Mouse (Mus musculus): ENCODE measurements around the gene Trim67.

DNA sequence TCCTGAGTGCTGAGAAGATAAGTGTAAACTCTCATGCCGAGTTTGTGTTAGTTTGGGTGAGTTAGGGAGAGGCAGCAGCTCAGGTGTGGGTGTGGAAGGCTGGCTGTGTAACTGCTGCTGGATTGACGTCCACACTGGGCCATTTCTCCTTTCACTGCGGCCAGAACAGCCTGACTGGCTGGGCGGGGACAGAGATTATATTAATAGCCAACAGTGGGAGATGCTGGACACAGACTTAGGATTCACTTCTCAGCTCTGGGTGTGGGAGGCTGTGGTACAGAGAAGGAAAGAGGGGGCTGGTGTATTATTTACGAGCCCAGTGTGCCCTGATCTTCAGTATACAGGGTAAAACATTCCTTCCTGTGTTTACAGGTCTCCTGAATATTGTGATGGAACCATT lies 85.2 kb downstream of the Trim67 start:
- TF ChIP-seq GATA1 (IDR thresholded peaks at IDR 0.05; ENCODE audit: borderline replicate concordance, low read length): no peak
- TF ChIP-seq FLI1 (IDR thresholded peaks at IDR 0.05; ENCODE audit: low read length): no peak

Measured in megakaryocyte, embryonic 14.5 days (primary cell).